Mouse (Mus musculus): Measurements from ENCODE around the gene Pakap.

Gene Pakap

DNA sequence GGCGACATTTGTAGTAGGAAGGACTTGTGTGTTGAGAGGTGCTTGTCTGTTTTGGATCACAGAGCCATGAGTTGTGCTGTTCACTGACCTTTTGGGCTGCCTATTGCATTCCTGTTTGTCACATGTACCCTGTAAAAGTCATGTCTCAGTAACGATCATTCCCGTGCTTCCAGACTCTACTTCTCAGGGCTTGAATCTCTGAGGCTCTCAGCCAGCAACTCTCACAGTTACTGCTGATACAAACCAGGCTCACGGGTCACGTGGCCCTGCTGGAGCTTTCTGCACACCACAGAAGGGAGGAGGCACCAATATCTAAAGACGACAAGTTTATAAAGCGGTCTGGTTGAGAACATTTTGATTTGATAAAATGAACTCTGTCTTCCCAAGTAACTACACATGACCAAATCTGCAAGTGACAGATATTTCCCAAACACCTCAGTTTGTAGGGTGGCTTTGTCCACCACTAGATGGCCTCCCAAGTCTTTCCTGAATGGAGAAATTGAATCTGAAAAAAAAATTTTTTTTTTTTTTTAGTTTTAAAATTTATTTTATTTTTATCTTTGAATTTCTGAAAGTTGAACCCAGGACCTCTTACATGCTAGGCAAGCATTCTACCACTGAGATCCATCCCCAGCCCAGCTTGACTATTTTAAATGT is 103.0 kb downstream of the Pakap start:
- DNase-seq (ENCODE audit: extremely low read depth, insufficient read length, low spot score), result no peak

DNA sequence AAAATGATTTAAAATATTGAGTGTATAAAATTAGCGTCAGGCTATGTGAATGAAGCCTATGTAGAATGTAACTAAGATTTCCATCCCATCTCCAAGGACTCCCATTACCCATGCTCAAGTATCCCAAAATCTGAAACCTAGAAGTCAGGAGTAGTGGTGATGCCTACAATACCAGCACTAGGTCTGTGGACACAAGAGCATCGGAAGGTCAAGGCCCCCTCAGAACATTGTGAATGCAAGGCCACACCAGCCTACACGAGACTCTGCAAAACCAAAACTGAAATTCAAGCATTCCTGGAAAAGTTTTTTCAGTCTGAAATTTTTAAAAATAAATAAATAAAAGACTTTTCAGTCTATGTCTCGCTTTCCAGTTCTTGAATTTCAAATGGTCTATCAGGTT is 104.6 kb downstream of the Pakap start:
- DNase-seq (ENCODE audit: extremely low read depth, insufficient read length, low spot score), result no peak

- DNase-seq (ENCODE audit: extremely low read depth, insufficient read length, low spot score), result peak; percentile 66
Measured at GRCm38 (mm10) chr4:57672996-57673906, 105.3 kb downstream of the Pakap start.

GRCm38 (mm10) chr4:57674351-57674750 is 106.4 kb downstream of the Pakap start:
- DNase-seq (ENCODE audit: extremely low read depth, insufficient read length, low spot score), result no peak

GRCm38 (mm10) chr4:57675387-57675786 is 107.4 kb downstream of the Pakap start:
- DNase-seq (ENCODE audit: extremely low read depth, insufficient read length, low spot score), result no peak

- DNase-seq (ENCODE audit: extremely low read depth, insufficient read length, low spot score), result no peak
Measured at GRCm38 (mm10) chr4:57677916-57678315, 109.9 kb downstream of the Pakap start.

DNA sequence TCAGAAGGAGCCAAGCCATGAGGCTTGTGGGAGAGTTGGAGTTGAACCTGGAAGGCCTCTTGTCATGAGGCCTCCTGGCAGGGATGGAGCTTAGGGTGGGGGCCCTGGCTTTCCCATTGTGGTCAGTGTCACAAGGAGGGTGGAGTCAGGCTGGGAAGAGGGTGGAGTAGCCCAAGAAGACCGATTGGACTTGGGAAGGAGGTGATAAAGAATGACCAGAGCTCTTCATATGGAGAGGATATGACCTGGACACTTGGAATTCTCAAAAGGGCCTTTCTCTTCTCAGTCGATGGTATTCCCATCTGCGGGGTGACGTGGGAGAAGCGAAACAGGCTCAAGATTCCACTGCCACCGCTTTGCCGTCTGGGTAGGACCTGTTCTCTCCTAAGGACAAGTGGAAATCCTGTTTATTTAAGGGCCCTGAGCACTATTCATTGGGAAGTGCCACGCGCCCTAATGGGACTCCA is 111.0 kb downstream of the Pakap start:
- DNase-seq (ENCODE audit: extremely low read depth, insufficient read length, low spot score), result no peak

DNA sequence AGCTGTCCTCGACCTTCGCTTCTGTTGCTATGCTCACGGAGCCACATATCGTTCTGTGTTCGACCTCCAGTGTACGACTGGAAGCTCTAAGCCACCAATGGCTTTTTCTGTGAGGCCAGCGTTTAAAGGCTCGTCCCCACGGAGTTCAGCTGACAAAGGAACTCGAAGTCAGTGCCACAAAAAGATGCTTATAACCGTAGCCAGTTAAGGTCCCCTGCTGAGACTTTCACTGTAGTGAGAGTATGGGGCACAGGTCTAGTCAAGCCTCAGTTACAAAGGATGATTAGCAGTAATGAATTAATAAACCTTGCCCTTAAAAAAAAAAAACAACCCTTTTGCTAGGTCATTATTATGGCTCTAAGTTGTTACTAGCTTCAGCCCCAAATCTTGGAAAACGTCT is 112.2 kb downstream of the Pakap start:
- no peak for DNase-seq (ENCODE audit: extremely low read depth, insufficient read length, low spot score)

DNA sequence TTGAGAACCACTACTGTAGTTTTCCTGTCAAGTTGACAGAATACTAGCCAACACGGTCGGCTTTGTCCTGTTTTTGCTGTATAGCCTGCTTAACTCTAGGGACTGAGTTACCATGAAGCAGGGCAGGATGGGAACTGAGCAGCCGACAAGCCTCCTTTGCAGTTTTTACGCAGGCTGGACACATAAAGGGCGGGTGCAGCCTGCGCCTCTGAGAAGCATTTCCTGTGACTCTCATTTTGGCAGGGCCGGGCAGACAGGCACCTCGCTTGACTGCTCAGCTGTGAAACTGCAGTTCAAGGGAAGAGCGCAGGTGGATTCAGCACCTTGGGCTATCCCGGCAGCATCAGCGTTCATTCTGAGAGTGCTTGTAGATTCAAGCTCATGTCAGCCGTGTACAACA is 113.5 kb downstream of the Pakap start:
- DNase-seq (ENCODE audit: extremely low read depth, insufficient read length, low spot score), result no peak

DNA sequence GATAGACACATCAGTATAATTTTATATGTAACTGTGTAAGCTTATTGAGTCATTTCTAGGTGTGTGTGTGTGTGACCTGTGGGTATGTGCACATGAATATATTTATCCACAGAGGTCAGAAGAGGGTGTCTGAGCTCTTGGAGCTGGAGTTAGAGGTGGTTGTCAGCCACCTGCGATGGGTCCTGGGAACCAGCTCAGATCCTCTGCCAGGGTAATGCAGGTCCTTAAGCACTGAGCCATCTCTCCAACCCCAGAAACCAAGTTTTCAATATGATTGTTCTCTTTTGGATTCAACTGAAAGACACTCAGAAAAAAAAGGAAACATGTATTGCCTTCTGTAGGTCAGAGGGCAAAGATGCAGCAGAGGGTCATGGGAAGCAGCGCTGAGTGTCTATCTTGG is 114.4 kb downstream of the Pakap start:
- no peak for DNase-seq (ENCODE audit: extremely low read depth, insufficient read length, low spot score)

- DNase-seq (ENCODE audit: extremely low read depth, insufficient read length, low spot score), result no peak
Measured at GRCm38 (mm10) chr4:57682944-57683343, 115.0 kb downstream of the Pakap start.

GRCm38 (mm10) chr4:57684676-57685215 is 116.8 kb downstream of the Pakap start:
- no peak for DNase-seq (ENCODE audit: extremely low read depth, insufficient read length, low spot score)

DNA sequence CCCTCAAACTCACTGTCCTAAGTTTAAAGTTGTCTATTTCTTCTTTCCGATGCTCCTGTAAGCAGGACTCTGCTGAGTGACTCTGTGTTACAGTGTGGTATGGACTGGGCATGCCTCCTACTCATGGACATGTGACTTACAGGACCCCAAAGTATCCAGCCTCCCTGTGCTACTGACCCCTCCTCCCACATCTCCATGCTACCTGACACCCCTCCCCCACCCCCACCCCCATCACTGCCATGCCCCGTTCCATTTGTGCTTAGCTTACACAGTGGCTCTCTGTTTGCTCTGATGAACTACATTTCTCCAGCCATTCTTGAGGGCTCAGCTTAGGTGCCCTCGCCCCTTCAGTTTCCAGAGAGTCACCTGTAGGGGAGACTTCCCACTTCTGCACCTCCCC is 118.8 kb downstream of the Pakap start:
- no peak for DNase-seq (ENCODE audit: extremely low read depth, insufficient read length, low spot score)

GRCm38 (mm10) chr4:57687583-57687982 is 119.6 kb downstream of the Pakap start:
- no peak for DNase-seq (ENCODE audit: extremely low read depth, insufficient read length, low spot score)

GRCm38 (mm10) chr4:57688131-57688530 is 120.2 kb downstream of the Pakap start:
- DNase-seq (ENCODE audit: extremely low read depth, insufficient read length, low spot score), result no peak

DNA sequence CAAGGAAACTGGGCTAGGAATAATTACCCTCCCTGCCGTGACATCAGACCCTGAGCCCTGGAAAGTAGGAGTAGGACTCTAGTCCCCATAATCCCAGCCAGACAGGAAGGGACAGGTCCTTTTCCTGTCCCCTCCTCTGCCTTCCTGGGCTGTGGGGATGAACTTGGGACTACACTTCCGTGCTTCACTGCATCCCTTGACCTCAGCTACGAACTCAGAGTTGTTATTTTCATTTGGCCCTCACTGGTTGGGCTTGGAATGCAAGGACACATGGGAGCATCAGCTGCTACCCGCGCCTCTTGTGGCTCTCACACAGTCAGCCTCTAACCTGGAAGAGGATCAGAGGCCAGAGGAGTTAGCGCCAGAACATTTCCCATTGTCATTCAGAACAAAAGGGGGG is 122.0 kb downstream of the Pakap start:
- no peak for DNase-seq (ENCODE audit: extremely low read depth, insufficient read length, low spot score)

GRCm38 (mm10) chr4:57690805-57691204 is 122.8 kb downstream of the Pakap start:
- no peak for DNase-seq (ENCODE audit: extremely low read depth, insufficient read length, low spot score)

DNA sequence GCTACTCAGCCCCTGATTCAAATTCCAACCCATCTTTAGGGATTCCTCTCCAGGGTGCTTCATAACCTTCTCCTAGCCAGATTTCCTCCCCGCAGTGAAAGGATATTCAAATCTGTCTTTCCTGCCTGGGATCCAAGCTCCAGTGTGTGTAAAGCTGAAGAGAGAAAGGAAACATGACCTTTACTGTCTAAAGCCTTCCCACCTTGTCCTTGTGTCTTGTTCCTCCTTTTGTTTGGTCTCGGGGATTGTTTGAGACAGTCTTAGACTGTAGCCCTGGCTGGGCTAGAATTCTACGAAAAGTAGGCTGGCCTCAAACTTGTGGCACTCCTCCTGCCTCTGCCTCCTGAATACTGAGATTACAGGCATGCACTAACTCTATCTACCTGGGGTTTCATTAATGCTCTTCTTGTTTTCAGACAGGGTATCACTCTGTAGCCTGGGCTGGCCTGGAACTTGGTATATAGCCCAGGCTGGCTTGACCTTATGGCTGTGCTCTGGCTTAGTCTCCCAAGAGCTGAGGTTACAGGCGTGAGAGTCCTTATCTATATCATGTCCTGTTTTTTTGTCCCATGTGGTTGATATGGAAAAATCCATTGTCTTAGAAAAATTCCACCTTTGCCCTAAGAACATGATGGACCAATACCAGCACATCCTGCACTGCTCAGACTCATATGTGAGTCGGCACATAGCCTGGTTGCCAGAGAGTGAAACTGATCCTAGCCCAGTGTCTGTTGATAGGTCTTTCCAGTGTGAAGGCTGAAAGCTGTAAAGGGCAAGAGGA is 126.6 kb downstream of the Pakap start:
- no peak for DNase-seq (ENCODE audit: extremely low read depth, insufficient read length, low spot score)

DNA sequence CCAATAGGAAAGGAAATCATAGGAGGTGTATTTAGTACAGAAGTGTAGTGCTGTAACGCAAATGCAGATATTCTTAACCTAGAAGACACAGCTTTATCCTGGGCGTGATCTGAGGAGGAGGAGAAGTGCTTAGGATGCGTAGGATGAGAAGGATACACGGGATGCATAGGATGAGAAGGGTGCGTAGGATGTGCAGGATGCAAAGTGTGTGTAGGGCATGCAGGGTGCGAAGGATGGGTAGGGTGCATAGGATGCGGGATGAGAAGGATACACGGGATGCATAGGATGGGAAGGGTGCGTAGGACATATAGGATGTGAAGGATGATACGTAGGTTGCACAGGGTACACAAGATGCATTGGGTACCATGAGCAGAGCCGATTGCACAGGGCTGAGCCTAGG is 129.0 kb downstream of the Pakap start:
- DNase-seq (ENCODE audit: extremely low read depth, insufficient read length, low spot score), result no peak

DNA sequence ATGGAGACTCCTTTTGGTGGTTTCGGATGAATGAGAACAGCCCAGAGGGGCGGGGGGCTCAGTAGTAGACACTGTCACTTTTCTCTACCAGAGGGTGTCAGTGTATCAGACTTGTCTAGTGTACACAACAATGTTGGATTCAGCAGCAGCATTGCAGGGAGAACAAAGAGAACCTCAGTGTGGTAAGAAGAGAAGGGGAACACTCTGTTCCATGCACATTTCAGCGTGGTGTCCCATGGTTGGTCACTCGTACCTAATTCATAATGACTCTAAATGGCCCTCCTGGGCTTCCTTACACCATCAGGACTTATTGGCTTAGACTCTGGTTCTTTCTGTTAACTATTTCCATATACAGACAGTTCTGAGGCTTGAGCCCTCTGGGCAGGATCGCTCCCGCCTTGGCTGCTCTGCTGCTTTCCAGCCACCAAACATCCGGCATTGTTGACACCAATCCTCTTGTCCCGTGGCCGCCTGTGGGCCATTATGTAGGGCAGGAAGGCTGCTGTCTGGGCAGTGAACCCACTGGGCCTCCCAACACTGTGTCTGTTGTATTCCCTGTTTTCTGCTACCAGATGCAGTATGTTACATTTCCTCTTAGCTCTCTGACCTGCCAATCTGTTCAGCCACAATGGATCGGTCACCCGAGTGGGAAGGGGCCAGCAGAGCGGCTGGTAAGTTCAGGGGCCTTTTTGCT is 130.1 kb downstream of the Pakap start:
- DNase-seq (ENCODE audit: extremely low read depth, insufficient read length, low spot score), result no peak
